Mouse (Mus musculus): Measurements from ENCODE around the gene Pam16. TPM values are rescaled to one million over a fixed set of nuclear protein-coding genes. Genes with fewer than 3 reads are reported as not detected.

Gene Pam16
- polyA plus RNA-seq, 1 experiment: not detected

GRCm38 (mm10) chr16:4593971-4594813 is 30.6 kb downstream of the Pam16 start, which contains the start of gene Glis2:
Gene Glis2, plus strand, starts transcription at chr16:4594713.
- TF ChIP-seq CTCF (IDR thresholded peaks at IDR 0.05; ENCODE audit: insufficient read depth, low read depth, low read length) (no peak), POLR2A (IDR thresholded peaks at IDR 0.05; ENCODE audit: insufficient read depth, low read depth, low read length) (no peak)
- Histone ChIP-seq H3K4me3 (ENCODE audit: insufficient read depth, low read depth, low read length) (peak within 1 kb of the TSS; percentile 80), H3K27ac (ENCODE audit: insufficient read depth, low read depth, low read length) (peak within 1 kb of the TSS; percentile 17; the same call in 1 of the 2 replicates), H3K4me1 (ENCODE audit: control insufficient read depth, insufficient read depth, low read length) (peaks cover 37% of the 10 kb centered on the region)
- WGBS: under 1% methylated on average over 47 of the region's 74 CpGs

GRCm38 (mm10) chr16:4592909-4593875 is 31.6 kb downstream of the Pam16 start:
- Histone ChIP-seq H3K27ac (ENCODE audit: insufficient read depth, low read depth, low read length) (peak overlapping the region; percentile 17; the same call in 1 of the 2 replicates), H3K4me3 (ENCODE audit: insufficient read depth, low read depth, low read length) (peak overlapping the region; percentile 80), H3K4me1 (ENCODE audit: control insufficient read depth, insufficient read depth, low read length) (peaks cover 29% of the 10 kb centered on the region)
- 19% methylated on average over 32 of the region's 32 CpGs for WGBS
- TF ChIP-seq POLR2A (IDR thresholded peaks at IDR 0.05; ENCODE audit: insufficient read depth, low read depth, low read length) (no peak), CTCF (IDR thresholded peaks at IDR 0.05; ENCODE audit: insufficient read depth, low read depth, low read length) (no peak)

- Histone ChIP-seq H3K27ac (ENCODE audit: insufficient read depth, low read depth, low read length) (no peak overlapping the region), H3K4me1 (ENCODE audit: control insufficient read depth, insufficient read depth, low read length) (peaks cover 10% of the 10 kb centered on the region), H3K4me3 (ENCODE audit: insufficient read depth, low read depth, low read length) (no peak overlapping the region)
- no peak for TF ChIP-seq POLR2A (IDR thresholded peaks at IDR 0.05; ENCODE audit: insufficient read depth, low read depth, low read length)
- TF ChIP-seq CTCF (IDR thresholded peaks at IDR 0.05; ENCODE audit: insufficient read depth, low read depth, low read length): no peak
- 95% methylated on average over 9 of the region's 9 CpGs for WGBS
These were observed 34.6 kb downstream of the Pam16 start for GRCm38 (mm10) chr16:4590236-4590635.

- H3K4me1 ChIP-seq (ENCODE audit: control insufficient read depth, insufficient read depth, low read length): peaks cover 6% of the 10 kb centered on the region; the same call in 1 of the 2 replicates
- TF ChIP-seq POLR2A (IDR thresholded peaks at IDR 0.05; ENCODE audit: insufficient read depth, low read depth, low read length) (no peak), CTCF (IDR thresholded peaks at IDR 0.05; ENCODE audit: insufficient read depth, low read depth, low read length) (no peak)
- 65% methylated on average over 5 of the region's 5 CpGs for WGBS
These were observed 37.1 kb downstream of the Pam16 start for GRCm38 (mm10) chr16:4587516-4588210.

GRCm38 (mm10) chr16:4586531-4587123 is 38.2 kb downstream of the Pam16 start:
- WGBS: under 1% methylated on average over 43 of the region's 43 CpGs
- Histone ChIP-seq H3K27ac (ENCODE audit: insufficient read depth, low read depth, low read length) (no peak overlapping the region), H3K4me3 (ENCODE audit: insufficient read depth, low read depth, low read length) (peak overlapping the region; percentile 60), H3K4me1 (ENCODE audit: control insufficient read depth, insufficient read depth, low read length) (peaks cover 6% of the 10 kb centered on the region; the same call in 1 of the 2 replicates)
- TF ChIP-seq POLR2A (IDR thresholded peaks at IDR 0.05; ENCODE audit: insufficient read depth, low read depth, low read length) (no peak), CTCF (IDR thresholded peaks at IDR 0.05; ENCODE audit: insufficient read depth, low read depth, low read length) (no peak)

More at GRCm38 (mm10) chr16:4587516-4588210, 37.1 kb downstream of the Pam16 start:
- Histone ChIP-seq H3K4me3 (ENCODE audit: insufficient read depth, low read depth, low read length) (no peak overlapping the region), H3K27ac (ENCODE audit: insufficient read depth, low read depth, low read length) (no peak overlapping the region)

GRCm38 (mm10) chr16:4585642-4586530 is 38.9 kb downstream of the Pam16 start:
- Histone ChIP-seq H3K4me1 (ENCODE audit: control insufficient read depth, insufficient read depth, low read length) (peaks cover 6% of the 10 kb centered on the region; the same call in 1 of the 2 replicates), H3K4me3 (ENCODE audit: insufficient read depth, low read depth, low read length) (peak overlapping the region; percentile 60), H3K27ac (ENCODE audit: insufficient read depth, low read depth, low read length) (no peak overlapping the region)
- TF ChIP-seq CTCF (IDR thresholded peaks at IDR 0.05; ENCODE audit: insufficient read depth, low read depth, low read length): no peak
- TF ChIP-seq POLR2A (IDR thresholded peaks at IDR 0.05; ENCODE audit: insufficient read depth, low read depth, low read length): no peak
- WGBS: 15% methylated on average over 14 of the region's 14 CpGs

- Histone ChIP-seq H3K4me3 (ENCODE audit: insufficient read depth, low read depth, low read length) (no peak overlapping the region), H3K4me1 (ENCODE audit: control insufficient read depth, insufficient read depth, low read length) (peaks cover 6% of the 10 kb centered on the region; the same call in 1 of the 2 replicates), H3K27ac (ENCODE audit: insufficient read depth, low read depth, low read length) (no peak overlapping the region)
- TF ChIP-seq POLR2A (IDR thresholded peaks at IDR 0.05; ENCODE audit: insufficient read depth, low read depth, low read length): no peak
- 80% methylated on average over 5 of the region's 5 CpGs for WGBS
These were observed 40.4 kb downstream of the Pam16 start for GRCm38 (mm10) chr16:4584438-4584837.
